Mouse (Mus musculus) heart, adult 2 months (tissue): ENCODE results near the gene Coro2b. TPM values are rescaled to one million over a fixed set of nuclear protein-coding genes. Genes with fewer than 3 reads are reported as not detected.

Experiments used
- DNase-seq, 2 experiments: peaks; one replicate each; pipeline ENCODE4 v3.0.0; 2021
- H3K27ac ChIP-seq: fragments of 200-600 bp; 2 replicates; pipeline ENCODE4 v1.8.1; 2022
- H3K27me3 ChIP-seq: fragments of 200-500 bp; 2 replicates; pipeline ENCODE4 v1.6.1; 2012; ENCODE audit warnings: mild to moderate bottlenecking, low read length, inconsistent platforms, mixed read lengths; ENCODE audit not compliant: control insufficient read depth, insufficient read depth
- H3K36me3 ChIP-seq: fragments of 200-500 bp; 2 replicates; pipeline ENCODE4 v1.6.1; 2012; ENCODE audit warnings: low read length, inconsistent platforms; ENCODE audit not compliant: control insufficient read depth, insufficient read depth
- H3K4me1 ChIP-seq: fragments of 200-500 bp; 2 replicates; pipeline ENCODE4 v1.6.1; 2011; ENCODE audit warnings: low read length; ENCODE audit not compliant: control insufficient read depth, insufficient read depth
- H3K4me3 ChIP-seq: fragments of 200-600 bp; 2 replicates; pipeline ENCODE4 v1.8.1; 2022
- H3K79me2 ChIP-seq: fragments of 200-500 bp; replicated peaks from 2 replicates; pipeline ENCODE4 v1.6.1; 2012; ENCODE audit warnings: mild to moderate bottlenecking, inconsistent platforms, low read length, moderate library complexity, mixed read lengths; ENCODE audit not compliant: control insufficient read depth, insufficient read depth
- H3K9ac ChIP-seq: fragments of 200-500 bp; 2 replicates; pipeline ENCODE4 v1.6.1; 2012; ENCODE audit warnings: low read depth, mild to moderate bottlenecking, control low read depth, inconsistent platforms, low read length, mixed read lengths
- CTCF ChIP-seq: fragments of 200-600 bp; IDR thresholded peaks from 2 replicates; pipeline ENCODE4 v1.8.1; 2022; ENCODE audit warnings: antibody characterized with exemption, mild to moderate bottlenecking, moderate library complexity
- EP300 ChIP-seq: fragments of 200-500 bp; IDR thresholded peaks from 2 replicates; pipeline ENCODE4 v1.6.1; 2011; ENCODE audit warnings: low read depth, low read length, control low read depth; ENCODE audit not compliant: insufficient read depth
- POLR2A ChIP-seq: fragments of 200-500 bp; IDR thresholded peaks from 2 replicates; pipeline ENCODE4 v1.6.1; 2011; ENCODE audit warnings: mild to moderate bottlenecking, low read depth, low read length, control low read depth; ENCODE audit not compliant: insufficient read depth
- WGBS: fragments of 180-500 bp; shearing (Covaris S2); methylation state at CpG from one replicate; pipeline ENCODE4 v1.1.7; 2018; 5-methylcytosine and 5-hydroxymethylcytosine counted together
- intact Hi-C: fragments of 180-260 bp; cut with DNase I; formaldehyde crosslinking; loops from one replicate; pipeline ENCODE4 v1.15.1; 2025
- polyA plus RNA-seq: library from polyadenylated mRNA; depleted of rRNA; stranded (reverse); fragments of >200 nt; gene quantifications from 2 replicates; pipeline ENCODE4 v1.2.3, GENCODE M21; 2012
- total RNA-seq, 2 experiments: library from RNA; stranded (reverse); gene quantifications; 2 replicates each; pipeline ENCODE4 v1.2.3; 2021

Gene Coro2b
- total and polyA plus RNA-seq, 3 experiments = 10.1 to 17.2 (median 11.6) TPM

- H3K4me1 ChIP-seq = peaks cover 6% of the 10 kb centered on the region
- no peaks in the 10 kb centered on the region for H3K79me2 ChIP-seq
- no peak overlapping the region for H3K4me3 ChIP-seq
- intact Hi-C loops = no loop called here
- DNase-seq = no peak
- no peaks in the 10 kb centered on the region for H3K36me3 ChIP-seq
- H3K9ac ChIP-seq = no peak overlapping the region
- no peaks in the 10 kb centered on the region for H3K27me3 ChIP-seq
- WGBS = 77% methylated on average over 6 of the region's 6 CpGs
- H3K27ac ChIP-seq = no peak overlapping the region
- TF ChIP-seq EP300 (no peak), CTCF (no peak), POLR2A (no peak)
Measured at GRCm38 (mm10) chr9:62480898-62481642, 55.8 kb downstream of the Coro2b start.

- H3K4me1 ChIP-seq = peaks cover 6% of the 10 kb centered on the region
- H3K36me3 ChIP-seq = no peaks in the 10 kb centered on the region
- H3K27me3 ChIP-seq = no peaks in the 10 kb centered on the region
- TF ChIP-seq CTCF (no peak), EP300 (no peak)
- no peak overlapping the region for H3K9ac ChIP-seq
- H3K27ac ChIP-seq = no peak overlapping the region
- 95% methylated on average over 9 of the region's 9 CpGs for WGBS
- intact Hi-C loops = no loop called here
- DNase-seq = no peak
- no peak overlapping the region for H3K4me3 ChIP-seq
- H3K79me2 ChIP-seq = no peaks in the 10 kb centered on the region
Measured at GRCm38 (mm10) chr9:62480149-62480548, 56.7 kb downstream of the Coro2b start.

- Histone ChIP-seq H3K36me3 (no peaks in the 10 kb centered on the region), H3K27me3 (no peaks in the 10 kb centered on the region), H3K79me2 (no peaks in the 10 kb centered on the region), H3K4me3 (no peak overlapping the region), H3K27ac (peak overlapping the region; percentile 49), H3K9ac (no peak overlapping the region), H3K4me1 (peaks cover 7% of the 10 kb centered on the region)
- peak; percentile 90 to 91 for DNase-seq
- no peak for TF ChIP-seq POLR2A
- TF ChIP-seq CTCF = peak; percentile 27
- peak; percentile 77; the same call in 1 of the 2 replicates for TF ChIP-seq EP300
- intact Hi-C loops = loop anchor here (2.0 to 10.0 kb wide), 2 partner anchors 60 to 308 kb away; partner anchors contain the start of gene Coro2b
- WGBS = 16% methylated on average over 11 of the region's 11 CpGs
Measured at GRCm38 (mm10) chr9:62476782-62477487, 59.9 kb downstream of the Coro2b start.

GRCm38 (mm10) chr9:62474206-62474605 is 62.6 kb downstream of the Coro2b start:
- Histone ChIP-seq H3K27me3 (no peaks in the 10 kb centered on the region), H3K36me3 (no peaks in the 10 kb centered on the region), H3K4me1 (peaks cover 7% of the 10 kb centered on the region), H3K79me2 (no peaks in the 10 kb centered on the region), H3K4me3 (no peak overlapping the region), H3K27ac (no peak overlapping the region), H3K9ac (no peak overlapping the region)
- 81% methylated on average over 2 of the region's 2 CpGs for WGBS
- no peak for DNase-seq
- TF ChIP-seq POLR2A = no peak
- no peak for TF ChIP-seq CTCF
- no peak for TF ChIP-seq EP300
- intact Hi-C loops = loop anchor here (10.0 kb wide), 1 partner anchor 311 kb away; no protein-coding TSS in a partner anchor

GRCm38 (mm10) chr9:62471541-62472189 is 65.2 kb downstream of the Coro2b start:
- H3K27ac ChIP-seq = no peak overlapping the region
- no peak overlapping the region for H3K4me3 ChIP-seq
- 80% methylated on average over 14 of the region's 14 CpGs for WGBS
- no peaks in the 10 kb centered on the region for H3K36me3 ChIP-seq
- intact Hi-C loops = loop anchor here (2.0 to 10.0 kb wide), 2 partner anchors 177 to 313 kb away; no protein-coding TSS in a partner anchor
- H3K27me3 ChIP-seq = no peaks in the 10 kb centered on the region
- H3K79me2 ChIP-seq = no peaks in the 10 kb centered on the region
- H3K9ac ChIP-seq = no peak overlapping the region
- DNase-seq = peak in 1 of 2 experiments; percentile 19
- H3K4me1 ChIP-seq = 0 out of 2 replicates have a peak, but pooled peaks cover 1% of the 10 kb centered on the region
- TF ChIP-seq EP300 = no peak
